Mouse (Mus musculus) MEL (cell line): Measurements from ENCODE around the gene Derl3. TPM values are rescaled to one million over a fixed set of nuclear protein-coding genes. Genes with fewer than 3 reads are reported as not detected.

Experiments
- DNase-seq: peaks from one replicate; pipeline ENCODE4 v3.0.0; 2011; ENCODE audit warnings: low read depth, low spot score
- H3K27ac ChIP-seq: 2 replicates; pipeline ENCODE4 v1.5.1; 2012; ENCODE audit warnings: low read depth, mild to moderate bottlenecking, control low read depth, low read length, moderate library complexity; ENCODE audit not compliant: control insufficient read depth
- H3K27me3 ChIP-seq, 2 experiments: fragments of 150-350 bp in 1 of 2; sonication (generic) in 1 of 2; 2 replicates each; pipeline ENCODE4 v1.6.1; 2012; ENCODE audit warnings: low read length in 2 of 2, mild to moderate bottlenecking in 2 of 2, improper control_type of control experiment in 1 of 2, moderate library complexity in 1 of 2; ENCODE audit not compliant: insufficient read depth in 2 of 2, control insufficient read depth in 1 of 2
- H3K36me3 ChIP-seq, 2 experiments: 2 replicates each; pipeline ENCODE4 v1.6.1; 2012 to 2014; ENCODE audit warnings: low read length in 2 of 2, improper control_type of control experiment in 1 of 2, inconsistent platforms in 1 of 2, mild to moderate bottlenecking in 1 of 2; ENCODE audit not compliant: insufficient read depth in 2 of 2, control insufficient read depth in 1 of 2
- H3K4me1 ChIP-seq, 2 experiments: fragments of 150-350 bp in 1 of 2; sonication (generic) in 1 of 2; 2 replicates each; pipeline ENCODE4 v1.6.1; 2012; ENCODE audit warnings: low read length in 2 of 2, improper control_type of control experiment in 1 of 2, mild to moderate bottlenecking in 1 of 2; ENCODE audit not compliant: insufficient read depth in 2 of 2, control insufficient read depth in 1 of 2
- H3K4me3 ChIP-seq, 2 experiments: fragments of 150-350 bp in 1 of 2; sonication (generic) in 1 of 2; 2 replicates each; pipeline ENCODE4 v1.5.1; 2012; ENCODE audit warnings: low read depth in 2 of 2, low read length in 2 of 2, mild to moderate bottlenecking in 2 of 2, moderate library complexity in 2 of 2, control low read depth in 1 of 2, improper control_type of control experiment in 1 of 2; ENCODE audit not compliant: control insufficient read depth in 1 of 2, insufficient read depth in 1 of 2
- H3K79me2 ChIP-seq: 2 replicates; pipeline ENCODE4 v1.6.1; 2012; ENCODE audit warnings: mild to moderate bottlenecking, low read length, moderate library complexity; ENCODE audit not compliant: control insufficient read depth, poor library complexity, insufficient read depth
- H3K9ac ChIP-seq: 2 replicates; pipeline ENCODE4 v1.6.1; 2012; ENCODE audit warnings: low read depth, mild to moderate bottlenecking, control low read depth, low read length, moderate library complexity; ENCODE audit not compliant: control insufficient read depth, poor library complexity, severe bottlenecking
- H3K9me3 ChIP-seq: fragments of 150-350 bp; sonication (generic); replicated peaks from 2 replicates; pipeline ENCODE4 v1.6.1; 2012; ENCODE audit warnings: mild to moderate bottlenecking, low read length, improper control_type of control experiment, moderate library complexity; ENCODE audit not compliant: insufficient read depth
- CHD1 ChIP-seq: IDR thresholded peaks from 2 replicates; pipeline ENCODE4 v1.6.1; 2012; ENCODE audit warnings: low read depth, mild to moderate bottlenecking, inconsistent platforms, low read length, improper control_type of control experiment
- CTCF ChIP-seq, 3 experiments: IDR thresholded peaks in 2 of 3; conservative IDR thresholded peaks in 1 of 3; 2 replicates each; pipeline ENCODE4 v1.5.1; 2011 to 2012; ENCODE audit warnings: low read length in 3 of 3, low read depth in 2 of 3, mild to moderate bottlenecking in 2 of 3, improper control_type of control experiment in 1 of 3, inconsistent platforms in 1 of 3, mixed read lengths in 1 of 3, moderate library complexity in 1 of 3; ENCODE audit not compliant: control insufficient read depth in 1 of 3, insufficient read depth in 1 of 3, poor library complexity in 1 of 3, severe bottlenecking in 1 of 3
- E2F4 ChIP-seq: IDR thresholded peaks from 2 replicates; pipeline ENCODE4 v1.6.1; 2011; ENCODE audit warnings: low read depth, low read length, improper control_type of control experiment, borderline replicate concordance
- EP300 ChIP-seq, 2 experiments: IDR thresholded peaks; 2 replicates each; pipeline ENCODE4 v1.6.1; 2011; ENCODE audit warnings: improper control_type of control experiment in 2 of 2, low read length in 2 of 2, low read depth in 1 of 2, mild to moderate bottlenecking in 1 of 2
- GABPA ChIP-seq: IDR thresholded peaks from 2 replicates; pipeline ENCODE4 v1.6.1; 2012; ENCODE audit warnings: low read depth, mild to moderate bottlenecking, inconsistent platforms, low read length, improper control_type of control experiment, moderate library complexity
- GATA1 ChIP-seq: IDR thresholded peaks from 2 replicates; pipeline ENCODE4 v1.6.1; 2011; ENCODE audit warnings: low read depth, low read length, improper control_type of control experiment
- MAFK ChIP-seq: IDR thresholded peaks from 2 replicates; pipeline ENCODE4 v1.6.1; 2011; ENCODE audit warnings: low read depth, mild to moderate bottlenecking, low read length, improper control_type of control experiment, borderline replicate concordance
- MYC ChIP-seq: IDR thresholded peaks from 2 replicates; pipeline ENCODE4 v1.6.1; 2011; ENCODE audit warnings: low read depth, mild to moderate bottlenecking, low read length, improper control_type of control experiment, moderate library complexity
- POLR2A ChIP-seq, 2 experiments: IDR thresholded peaks; 2 replicates each; pipeline ENCODE4 v1.6.1; 2011 to 2012; ENCODE audit warnings: low read length in 2 of 2, mild to moderate bottlenecking in 2 of 2, control low read depth in 1 of 2, improper control_type of control experiment in 1 of 2, low read depth in 1 of 2, moderate library complexity in 1 of 2; ENCODE audit not compliant: control insufficient read depth in 1 of 2, insufficient read depth in 1 of 2, poor library complexity in 1 of 2
- TAL1 ChIP-seq: IDR thresholded peaks from 2 replicates; pipeline ENCODE4 v1.6.1; 2012; ENCODE audit warnings: mild to moderate bottlenecking, inconsistent platforms, low read length, moderate library complexity, mixed read lengths
- TBP ChIP-seq: IDR thresholded peaks from 2 replicates; pipeline ENCODE4 v1.8.0; 2011; ENCODE audit warnings: low read depth, low read length, improper control_type of control experiment
- TCF12 ChIP-seq: IDR thresholded peaks from 2 replicates; pipeline ENCODE4 v1.6.1; 2014; ENCODE audit warnings: low read depth, mild to moderate bottlenecking, inconsistent platforms, low read length, improper control_type of control experiment, moderate library complexity
- UBTF ChIP-seq: IDR thresholded peaks from 2 replicates; pipeline ENCODE4 v1.6.1; 2012; ENCODE audit warnings: low read depth, mild to moderate bottlenecking, inconsistent platforms, low read length, improper control_type of control experiment, moderate library complexity, borderline replicate concordance; ENCODE audit not compliant: insufficient read depth
- USF2 ChIP-seq, 2 experiments: IDR thresholded peaks; 2 replicates each; pipeline ENCODE4 v1.6.1; 2011 to 2012; ENCODE audit warnings: improper control_type of control experiment in 2 of 2, low read length in 2 of 2, borderline replicate concordance in 1 of 2, inconsistent platforms in 1 of 2, low read depth in 1 of 2, mild to moderate bottlenecking in 1 of 2; ENCODE audit not compliant: insufficient read depth in 1 of 2
- ZC3H11A ChIP-seq: IDR thresholded peaks from 2 replicates; pipeline ENCODE4 v1.6.1; 2012; ENCODE audit warnings: low read depth, mild to moderate bottlenecking, inconsistent platforms, low read length, improper control_type of control experiment
- ZNF384 ChIP-seq: IDR thresholded peaks from 2 replicates; pipeline ENCODE4 v1.6.1; 2012; ENCODE audit warnings: low read depth, mild to moderate bottlenecking, inconsistent platforms, low read length, improper control_type of control experiment
- polyA plus RNA-seq, 2 experiments: library from polyadenylated mRNA; stranded (reverse) in 1 of 2; unstranded in 1 of 2; fragments of >175 nt in 1 of 2; fragments of >200 nt in 1 of 2; gene quantifications; 2 replicates each; pipeline versions ENCODE4 v1.2.1 to v1.2.4; 2012; ENCODE audit warnings: low replicate concordance in 2 of 2, low read depth in 1 of 2; ENCODE audit not compliant: insufficient read length in 2 of 2, insufficient read depth in 1 of 2, missing spikeins in 1 of 2
- total RNA-seq: library from RNA; depleted of rRNA; stranded (reverse); fragments of 300-350 nt; gene quantifications from 2 replicates; pipeline ENCODE4 v1.2.3, GENCODE M21; 2012

Gene Derl3
- total and polyA plus RNA-seq, 3 experiments = 0.69 to 1.5 TPM; not detected in 1

DNA sequence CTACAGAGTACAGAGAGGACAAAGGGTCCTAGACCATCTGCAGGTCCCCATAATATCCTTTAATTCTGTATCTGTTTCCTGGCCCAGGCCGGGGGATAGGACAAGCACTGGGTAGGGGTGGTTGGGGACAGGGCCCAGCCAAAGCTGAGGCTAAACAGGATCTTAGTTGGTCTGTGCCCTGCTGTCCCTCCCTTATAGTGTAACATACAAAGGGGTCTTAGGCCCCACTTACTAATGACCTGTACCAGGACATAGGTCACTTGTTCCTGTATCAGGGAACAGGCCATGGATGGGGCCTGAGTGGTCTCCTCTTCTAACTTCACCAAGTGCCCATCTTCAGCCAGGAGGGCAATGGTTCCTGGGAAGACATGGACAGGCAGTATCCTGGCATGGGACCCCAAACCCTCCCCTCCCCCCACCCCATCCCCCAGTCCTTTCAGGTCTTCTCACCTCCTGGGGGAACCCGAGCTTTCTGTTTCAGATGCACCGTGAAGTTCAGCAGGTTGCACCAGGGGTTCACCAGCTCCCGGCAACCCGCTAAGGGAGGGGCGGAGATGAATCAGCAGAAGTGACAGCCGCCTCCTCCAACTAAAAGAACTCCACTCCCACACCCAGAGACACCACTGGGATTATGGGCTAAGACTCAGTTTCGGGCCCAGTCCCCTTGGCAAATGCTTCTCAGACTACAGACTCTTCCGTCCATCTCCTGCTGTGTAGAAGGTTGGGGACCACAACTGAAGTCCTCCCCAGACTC lies 46.4 kb downstream of the Derl3 start:
- Histone ChIP-seq H3K79me2 (peaks cover 9% of the 10 kb centered on the region), H3K4me1 (peaks cover 14 to 51% of the 10 kb centered on the region in 2 experiments), H3K27ac (peak overlapping the region; percentile 45), H3K4me3 (peak overlapping the region in 1 of 2 experiments; percentile 36; a peak in 1 of 4 replicates), H3K9me3 (no peaks in the 10 kb centered on the region), H3K27me3 (no peaks in the 10 kb centered on the region), H3K9ac (peak overlapping the region; percentile 45), H3K36me3 (peaks cover 0 to 42% of the 10 kb centered on the region in 2 experiments; a peak in 2 of 4 replicates)
- DNase-seq = peak; percentile 73
- TF ChIP-seq ZC3H11A (no peak), GABPA (0 out of 2 replicates have a peak, but pooled peaks have one; percentile 18), ZNF384 (no peak), TAL1 (no peak), POLR2A (IDR thresholded peaks at IDR 0.05; ENCODE audit: control insufficient read depth in 1 of 2, insufficient read depth in 1 of 2, low read depth in 1 of 2, low read length in 2 of 2, poor library complexity in 1 of 2) (no peak), GATA1 (no peak), CHD1 (no peak), CTCF (IDR thresholded peaks at IDR 0.05 in 2 of 3, conservative IDR thresholded peaks at IDR 0.05 in 1 of 3; ENCODE audit: control insufficient read depth in 1 of 3, insufficient read depth in 1 of 3, low read depth in 2 of 3, low read length in 3 of 3, poor library complexity in 1 of 3, severe bottlenecking in 1 of 3) (no peak), EP300 (IDR thresholded peaks at IDR 0.05; ENCODE audit: low read depth in 1 of 2, low read length in 2 of 2) (0 out of 4 replicates have a peak, but pooled peaks of 1 of the 2 experiments have one; percentile 9), UBTF (no peak), USF2 (IDR thresholded peaks at IDR 0.05; ENCODE audit: borderline replicate concordance in 1 of 2, insufficient read depth in 1 of 2, low read depth in 1 of 2, low read length in 2 of 2) (no peak), E2F4 (no peak)

DNA sequence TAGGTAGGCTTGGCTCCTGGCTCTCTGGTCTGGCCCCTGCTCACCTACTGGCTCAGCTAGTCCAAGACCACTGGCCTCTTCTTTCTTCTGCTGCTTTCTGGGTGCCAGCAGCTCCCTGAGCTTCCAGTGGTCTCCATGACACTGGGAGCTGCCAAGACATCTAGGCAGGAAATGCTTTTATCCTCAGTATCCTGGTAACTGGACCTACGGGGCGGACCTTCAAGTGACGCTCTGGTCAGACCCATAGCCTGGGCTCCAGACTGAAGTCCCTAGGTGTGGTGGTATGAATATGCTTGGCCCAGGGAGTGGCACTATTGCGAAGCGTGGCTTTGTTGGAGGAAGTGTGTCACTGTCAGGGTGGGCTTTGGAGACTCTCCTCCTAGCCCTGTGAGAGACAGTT lies 47.3 kb downstream of the Derl3 start, which contains the start of gene Gm867:
Gene Gm867, minus strand, starts transcription at position 153 of the 400 bp plus-strand sequence.
- H3K9me3 ChIP-seq = no peaks in the 10 kb centered on the region
- no peaks in the 10 kb centered on the region for H3K27me3 ChIP-seq
- peaks cover 9% of the 10 kb centered on the region for H3K79me2 ChIP-seq
- H3K36me3 ChIP-seq = peaks cover 0 to 40% of the 10 kb centered on the region in 2 experiments; a peak in 2 of 4 replicates
- H3K9ac ChIP-seq = peak within 1 kb of the TSS; percentile 45
- peaks cover 14 to 51% of the 10 kb centered on the region in 2 experiments for H3K4me1 ChIP-seq
- no peak for DNase-seq
- TF ChIP-seq TCF12 = no peak
- no peak for TF ChIP-seq GABPA
- TF ChIP-seq MYC = no peak
- no peak for TF ChIP-seq MAFK
- no peak for TF ChIP-seq TBP
- no peak for TF ChIP-seq ZC3H11A
- TF ChIP-seq, all 39 proteins: peak for 0
- Histone ChIP-seq H3K27ac (peak within 1 kb of the TSS; percentile 45), H3K4me3 (peak within 1 kb of the TSS in 1 of 2 experiments; percentile 36; a peak in 1 of 4 replicates)
